ENCODE assay signal across 25 mouse cellular contexts in genomic region chr13:90061877-90062276, GRCm38 (mm10). TPM values are rescaled to one million over a fixed set of nuclear protein-coding genes. Genes with fewer than 3 reads are reported as not detected.
DNase-seq lines count a peak whose midpoint lies in the region; ATAC-seq and TF ChIP-seq lines count a peak whose summit lies in the region.
"Had no signal": no experiment of that assay in that cellular context is flagged by ENCODE, and none has a peak within 500 bp of the region (broad histone marks: within the 10 kb centered on the region; RNA-seq: fewer than 3 reads in every experiment).

No protein-coding gene starts in this region.

- H3K4me1 ChIP-seq in MEL (ENCODE audit: control insufficient read depth in 1 of 2, insufficient read depth in 2 of 2, low read length in 2 of 2) = no peaks in the 10 kb centered on the region
- H3K4me1 ChIP-seq in forebrain, embryonic 10.5 days = no peaks in the 10 kb centered on the region
- H3K4me1 ChIP-seq in hindbrain, embryonic 14.5 days (replicated peaks; ENCODE audit: control insufficient read depth, insufficient read depth, low read length) = no peaks in the 10 kb centered on the region
- H3K4me1 ChIP-seq: embryonic facial prominence, embryonic 13.5 days; embryonic facial prominence, embryonic 15.5 days; forebrain, embryonic 13.5 days; forebrain, embryonic 15.5 days had no signal

- 90% methylated on average over 1 of the region's 1 CpGs for WGBS in forebrain, embryonic 10.5 days
- WGBS in hindbrain, embryonic 14.5 days = 92% methylated on average over 1 of the region's 1 CpGs

- no peak for TF ChIP-seq EP300 in MEL (IDR thresholded peaks at IDR 0.05; ENCODE audit: low read depth in 1 of 2, low read length in 2 of 2)

- H3K9ac ChIP-seq in MEL (ENCODE audit: control insufficient read depth, low read depth, low read length, poor library complexity, severe bottlenecking) = no peak overlapping the region
- H3K9ac ChIP-seq in hindbrain, embryonic 14.5 days = no peak overlapping the region
- H3K9ac ChIP-seq: embryonic facial prominence, embryonic 13.5 days; embryonic facial prominence, embryonic 15.5 days; forebrain, embryonic 13.5 days; forebrain, embryonic 15.5 days; forebrain, postnatal 0 days had no signal

- no peak for TF ChIP-seq RAD21 in MEL (IDR thresholded peaks at IDR 0.05; ENCODE audit: low read depth, low read length)

- no peak overlapping the region for H3K27ac ChIP-seq in MEL (ENCODE audit: control insufficient read depth, low read depth, low read length)
- no peak overlapping the region for H3K27ac ChIP-seq in forebrain, embryonic 10.5 days
- no peak overlapping the region for H3K27ac ChIP-seq in hindbrain, embryonic 14.5 days
- H3K27ac ChIP-seq: embryonic facial prominence, embryonic 13.5 days; embryonic facial prominence, embryonic 15.5 days; forebrain, embryonic 13.5 days; forebrain, embryonic 15.5 days had no signal

- H3K9me3 ChIP-seq in MEL (replicated peaks; ENCODE audit: insufficient read depth, low read length) = no peaks in the 10 kb centered on the region
- H3K9me3 ChIP-seq in forebrain, embryonic 10.5 days = no peaks in the 10 kb centered on the region
- no peaks in the 10 kb centered on the region for H3K9me3 ChIP-seq in hindbrain, embryonic 14.5 days (ENCODE audit: control insufficient read depth, low read length)
- H3K9me3 ChIP-seq: embryonic facial prominence, embryonic 13.5 days; embryonic facial prominence, embryonic 15.5 days; forebrain, embryonic 13.5 days; forebrain, embryonic 15.5 days had no signal

- no peaks in the 10 kb centered on the region for H3K79me2 ChIP-seq in MEL (ENCODE audit: control insufficient read depth, insufficient read depth, low read length, poor library complexity)

- no peak for TF ChIP-seq POLR2A in MEL (IDR thresholded peaks at IDR 0.05; ENCODE audit: control insufficient read depth in 1 of 2, insufficient read depth in 1 of 2, low read depth in 1 of 2, low read length in 2 of 2, poor library complexity in 1 of 2)

- DNase-seq in A20 (ENCODE audit: low read depth, low spot score) (peak; percentile 18), MEL (ENCODE audit: low read depth, low spot score) (peak; percentile 35)
- DNase-seq in c-Kit-positive CD71-positive TER-119-positive erythroid progenitor cells, embryonic 14.5 days (ENCODE audit: low spot score) = no peak
- no peak for DNase-seq in forebrain, embryonic 10.5 days (ENCODE audit: extremely low spot score, low spot score)
- no peak for DNase-seq in hindbrain, embryonic 14.5 days (ENCODE audit: low spot score)
- no peak for DNase-seq in B cell, adult 2 months
- DNase-seq: adrenal gland, adult 2 months; adrenal gland, postnatal 10 days; adrenal gland, postnatal 25 days; cerebellum, adult 11 months; cerebellum, adult 18-20 months; cerebellum, adult 8-10 months; cerebellum, adult 9-11 months; cerebellum, postnatal 14 days; cerebellum, postnatal 36 days; embryo, embryonic 11 days; forebrain, postnatal 0 days had no signal

- H3K36me3 ChIP-seq in MEL (ENCODE audit: control insufficient read depth in 1 of 2, insufficient read depth in 2 of 2, low read length in 2 of 2) = no peaks in the 10 kb centered on the region
- H3K36me3 ChIP-seq in forebrain, embryonic 10.5 days (replicated peaks) = no peaks in the 10 kb centered on the region
- no peaks in the 10 kb centered on the region for H3K36me3 ChIP-seq in hindbrain, embryonic 14.5 days (replicated peaks; ENCODE audit: control insufficient read depth, insufficient read depth)
- H3K36me3 ChIP-seq: embryonic facial prominence, embryonic 13.5 days; embryonic facial prominence, embryonic 15.5 days; forebrain, embryonic 15.5 days had no signal

- H3K4me2 ChIP-seq in hindbrain, embryonic 14.5 days (replicated peaks) = no peak overlapping the region
- H3K4me2 ChIP-seq: embryonic facial prominence, embryonic 13.5 days; embryonic facial prominence, embryonic 15.5 days; forebrain, embryonic 13.5 days; forebrain, embryonic 15.5 days had no signal

- TF ChIP-seq CTCF in MEL (IDR thresholded peaks at IDR 0.05 in 2 of 3, conservative IDR thresholded peaks at IDR 0.05 in 1 of 3; ENCODE audit: control insufficient read depth in 1 of 3, insufficient read depth in 1 of 3, low read depth in 2 of 3, low read length in 3 of 3, poor library complexity in 1 of 3, severe bottlenecking in 1 of 3) = no peak

- H3K27me3 ChIP-seq in MEL (ENCODE audit: control insufficient read depth in 1 of 2, insufficient read depth in 2 of 2, low read length in 2 of 2) = no peaks in the 10 kb centered on the region
- H3K27me3 ChIP-seq in forebrain, embryonic 10.5 days (ENCODE audit: poor library complexity, severe bottlenecking) = no peaks in the 10 kb centered on the region
- no peaks in the 10 kb centered on the region for H3K27me3 ChIP-seq in hindbrain, embryonic 14.5 days (ENCODE audit: control insufficient read depth, insufficient read depth, low read length)
- H3K27me3 ChIP-seq: embryonic facial prominence, embryonic 13.5 days; embryonic facial prominence, embryonic 15.5 days; forebrain, embryonic 13.5 days; forebrain, embryonic 15.5 days had no signal

- ATAC-seq in granulocyte monocyte progenitor cell, adult 5-6 weeks (replicated peaks; ENCODE audit: poor library complexity, severe bottlenecking) = peak; percentile 59
- peak; percentile 46; the same call in 1 of the 2 replicates for ATAC-seq in megakaryocyte progenitor cell, adult 5-6 weeks (replicated peaks; ENCODE audit: poor library complexity)
- no peak for ATAC-seq in hindbrain, embryonic 14.5 days (ENCODE audit: low FRiP score)
- ATAC-seq: CD4-positive, CD25-positive, alpha-beta regulatory T cell, adult 4 months; forebrain, embryonic 13.5 days; forebrain, embryonic 15.5 days; forebrain, postnatal 0 days had no signal

- H3K4me3 ChIP-seq in MEL (ENCODE audit: control insufficient read depth in 1 of 2, insufficient read depth in 1 of 2, low read depth in 2 of 2, low read length in 2 of 2) = no peak overlapping the region
- no peak overlapping the region for H3K4me3 ChIP-seq in forebrain, embryonic 10.5 days
- H3K4me3 ChIP-seq in hindbrain, embryonic 14.5 days (replicated peaks; ENCODE audit: low read length) = no peak overlapping the region
- H3K4me3 ChIP-seq: embryonic facial prominence, embryonic 13.5 days; embryonic facial prominence, embryonic 15.5 days; erythroblast, embryonic 14.5 days; forebrain, embryonic 13.5 days; forebrain, embryonic 15.5 days had no signal

TF ChIP-seq in MEL, 35 proteins besides CTCF, POLR2A, EP300 and RAD21:
- TF ChIP-seq MYC (IDR thresholded peaks at IDR 0.05; ENCODE audit: low read depth, low read length) (no peak), TCF12 (IDR thresholded peaks at IDR 0.05; ENCODE audit: low read depth, low read length) (no peak), E2F4 (IDR thresholded peaks at IDR 0.05; ENCODE audit: borderline replicate concordance, low read depth, low read length) (no peak), ELF1 (IDR thresholded peaks at IDR 0.05; ENCODE audit: low read depth, low read length) (no peak), MAX (IDR thresholded peaks at IDR 0.05; ENCODE audit: low read length) (no peak), BHLHE40 (IDR thresholded peaks at IDR 0.05; ENCODE audit: borderline replicate concordance, low read depth, low read length) (no peak), UBTF (IDR thresholded peaks at IDR 0.05; ENCODE audit: borderline replicate concordance, insufficient read depth, low read depth, low read length) (no peak), MYB (IDR thresholded peaks at IDR 0.05; ENCODE audit: low read depth, low read length) (no peak), POLR2AphosphoS5 (IDR thresholded peaks at IDR 0.05; ENCODE audit: borderline replicate concordance, low read depth, low read length) (no peak), MXI1 (IDR thresholded peaks at IDR 0.05; ENCODE audit: low read depth, low read length) (no peak), ZNF384 (IDR thresholded peaks at IDR 0.05; ENCODE audit: low read depth, low read length) (no peak), POLR2AphosphoS2 (IDR thresholded peaks at IDR 0.05; ENCODE audit: low read length) (no peak), NRF1 (IDR thresholded peaks at IDR 0.05; ENCODE audit: insufficient read depth, low read depth, low read length, poor library complexity, severe bottlenecking) (no peak), JUND (IDR thresholded peaks at IDR 0.05; ENCODE audit: low read depth, low read length) (no peak), USF2 (IDR thresholded peaks at IDR 0.05; ENCODE audit: borderline replicate concordance in 1 of 2, insufficient read depth in 1 of 2, low read depth in 1 of 2, low read length in 2 of 2) (no peak), HCFC1 (IDR thresholded peaks at IDR 0.05; ENCODE audit: low read depth, low read length) (no peak)

RNA-seq across cellular contexts. Expression of gene Tmem167, which starts 27.0 kb away (rescaled TPM):
- total RNA-seq in MEL (2012; rRNA removed) = 19.3 and 22.5 TPM in 2 replicates
- 10 to 100 TPM in 1 of 2 experiments, not detected in 1; 15.0 TPM for polyA plus RNA-seq in MEL (2012; ENCODE audit: insufficient read depth in 1 of 2, insufficient read length in 2 of 2, low read depth in 1 of 2, low replicate concordance in 2 of 2, missing spikeins in 1 of 2)
- total RNA-seq in granulocyte monocyte progenitor cell, adult 5-6 weeks (2014; fragmentation: Nextera tagmentation) = 27.0 and 27.8 TPM in 2 replicates
- total RNA-seq in granulocyte monocyte progenitor cell, adult 5-6 weeks (2017) = 20.4 and 23.7 TPM in 2 replicates
- total RNA-seq in megakaryocyte progenitor cell, adult 5-6 weeks (2015) = 28.9 and 32.5 TPM in 2 replicates
- 18.7 and 18.9 TPM in 2 replicates for total RNA-seq in megakaryocyte progenitor cell, adult 5-6 weeks (2017)
- 59.5 and 67.8 TPM in 2 replicates for polyA plus RNA-seq in forebrain, embryonic 10.5 days (2016; fragmentation: Nextera tagmentation; extraction: Ambion mirVana)
- polyA plus RNA-seq in hindbrain, embryonic 14.5 days (2014; fragmentation: Nextera tagmentation; extraction: Ambion mirVana) = 53.2 and 56.3 TPM in 2 replicates

RNA-seq across cellular contexts. Expression of gene Xrcc4, which starts 27.5 kb away (rescaled TPM):
- total RNA-seq in MEL (2012; rRNA removed) = 6.5 and 6.6 TPM in 2 replicates
- 1 to 10 TPM in 1 of 2 experiments, not detected in 1; 7.7 TPM for polyA plus RNA-seq in MEL (2012; ENCODE audit: insufficient read depth in 1 of 2, insufficient read length in 2 of 2, low read depth in 1 of 2, low replicate concordance in 2 of 2, missing spikeins in 1 of 2)
- 7.5 and 14.5 TPM in 2 replicates for total RNA-seq in granulocyte monocyte progenitor cell, adult 5-6 weeks (2014; fragmentation: Nextera tagmentation)
- total RNA-seq in granulocyte monocyte progenitor cell, adult 5-6 weeks (2017) = 20.4 and 25.0 TPM in 2 replicates
- 15.3 and 20.1 TPM in 2 replicates for total RNA-seq in megakaryocyte progenitor cell, adult 5-6 weeks (2015)
- total RNA-seq in megakaryocyte progenitor cell, adult 5-6 weeks (2017) = 16.2 and 24.3 TPM in 2 replicates
- 7.4 and 9.5 TPM in 2 replicates for polyA plus RNA-seq in forebrain, embryonic 10.5 days (2016; fragmentation: Nextera tagmentation; extraction: Ambion mirVana)
- polyA plus RNA-seq in hindbrain, embryonic 14.5 days (2014; fragmentation: Nextera tagmentation; extraction: Ambion mirVana) = 15.1 and 15.7 TPM in 2 replicates

Comparison
In these comparisons a context has a peak if more than half of its experiments do, and no peak if none do; other contexts are left out.
1. DNase-seq: peak in A20 (single experiment) and MEL (single experiment); none in c-Kit-positive CD71-positive TER-119-positive erythroid progenitor cells, embryonic 14.5 days (single experiment), forebrain, embryonic 10.5 days (single experiment), hindbrain, embryonic 14.5 days (single experiment) and B cell, adult 2 months (0 of 2).